Mouse (Mus musculus): ENCODE results near the gene Angptl4. TPM values are rescaled to one million over a fixed set of nuclear protein-coding genes. Genes with fewer than 3 reads are reported as not detected.

The Angptl4 gene
- polyA plus RNA-seq, 1 experiment from 2014 or later, result 13.3 TPM

GRCm38 (mm10) chr17:33816612-33817011, 35.0 kb upstream of the Angptl4 start:
- Histone ChIP-seq H3K4me2 (peak overlapping the region; percentile 82), H3K27ac (no peak overlapping the region), H3K36me3 (replicated peaks) (peaks cover 31% of the 10 kb centered on the region), H3K4me1 (peaks cover 22% of the 10 kb centered on the region), H3K27me3 (peaks cover 4% of the 10 kb centered on the region), H3K4me3 (replicated peaks) (peak overlapping the region; percentile 50; the same call in 1 of the 2 replicates), H3K9ac (no peak overlapping the region), H3K9me3 (no peaks in the 10 kb centered on the region)
- no peak for ATAC-seq (ENCODE audit: low FRiP score)
- WGBS, result 76% methylated on average over 5 of the region's 5 CpGs

GRCm38 (mm10) chr17:33815399-33815798, 33.8 kb upstream of the Angptl4 start:
- ATAC-seq (ENCODE audit: low FRiP score), result no peak
- peaks cover 31% of the 10 kb centered on the region for H3K4me1 ChIP-seq
- H3K36me3 ChIP-seq (replicated peaks), result peaks cover 19% of the 10 kb centered on the region
- no peak overlapping the region for H3K9ac ChIP-seq
- H3K4me3 ChIP-seq (replicated peaks), result no peak overlapping the region
- H3K9me3 ChIP-seq, result no peaks in the 10 kb centered on the region
- peaks cover 16% of the 10 kb centered on the region for H3K27me3 ChIP-seq
- 93% methylated on average over 5 of the region's 6 CpGs for WGBS
- H3K4me2 ChIP-seq, result no peak overlapping the region
- H3K27ac ChIP-seq, result no peak overlapping the region

- H3K4me2 ChIP-seq, result no peak overlapping the region
Measured at GRCm38 (mm10) chr17:33812990-33813389, 31.4 kb upstream of the Angptl4 start.

GRCm38 (mm10) chr17:33812475-33812874, 30.8 kb upstream of the Angptl4 start:
- Histone ChIP-seq H3K27ac (no peak overlapping the region), H3K27me3 (peaks cover 17% of the 10 kb centered on the region), H3K4me1 (peaks cover 17% of the 10 kb centered on the region), H3K36me3 (replicated peaks) (no peaks in the 10 kb centered on the region), H3K9ac (no peak overlapping the region), H3K9me3 (no peaks in the 10 kb centered on the region), H3K4me3 (replicated peaks) (no peak overlapping the region), H3K4me2 (no peak overlapping the region)
- ATAC-seq (ENCODE audit: low FRiP score), result no peak
- WGBS, result 82% methylated on average over 3 of the region's 3 CpGs

More at GRCm38 (mm10) chr17:33812990-33813389, 31.4 kb upstream of the Angptl4 start:
- ATAC-seq (ENCODE audit: low FRiP score), result no peak
- peaks cover 17% of the 10 kb centered on the region for H3K27me3 ChIP-seq
- no peak overlapping the region for H3K27ac ChIP-seq
- peaks cover 19% of the 10 kb centered on the region for H3K4me1 ChIP-seq
- WGBS, result 76% methylated on average over 4 of the region's 4 CpGs
- H3K9ac ChIP-seq, result no peak overlapping the region
- no peaks in the 10 kb centered on the region for H3K36me3 ChIP-seq (replicated peaks)
- no peak overlapping the region for H3K4me3 ChIP-seq (replicated peaks)
- no peaks in the 10 kb centered on the region for H3K9me3 ChIP-seq

GRCm38 (mm10) chr17:33811142-33811516, 29.5 kb upstream of the Angptl4 start:
- H3K9ac ChIP-seq, result 0 out of 2 replicates have a peak overlapping the region, but pooled peaks have one; percentile 48
- 24% methylated on average over 7 of the region's 7 CpGs for WGBS

GRCm38 (mm10) chr17:33810334-33811141, 28.9 kb upstream of the Angptl4 start, which contains the start of gene Kank3:
Gene Kank3, plus strand, starts transcription at chr17:33810519.
- WGBS, result under 1% methylated on average over 36 of the region's 36 CpGs
- Histone ChIP-seq H3K9me3 (no peaks in the 10 kb centered on the region), H3K4me2 (peak within 1 kb of the TSS; percentile 76), H3K4me3 (replicated peaks) (peak within 1 kb of the TSS; percentile 49), H3K27me3 (peaks cover 21% of the 10 kb centered on the region), H3K36me3 (replicated peaks) (no peaks in the 10 kb centered on the region), H3K27ac (no peak within 1 kb of the TSS), H3K9ac (peak within 1 kb of the TSS; percentile 48; the same call in 1 of the 2 replicates), H3K4me1 (peaks cover 10% of the 10 kb centered on the region)
- ATAC-seq (ENCODE audit: low FRiP score), result peak; percentile 99

More at GRCm38 (mm10) chr17:33811142-33811516, 29.5 kb upstream of the Angptl4 start:
- ATAC-seq (ENCODE audit: low FRiP score), result no peak
- peaks cover 10% of the 10 kb centered on the region for H3K4me1 ChIP-seq
- H3K4me3 ChIP-seq (replicated peaks), result peak overlapping the region; percentile 49
- H3K9me3 ChIP-seq, result no peaks in the 10 kb centered on the region
- no peaks in the 10 kb centered on the region for H3K36me3 ChIP-seq (replicated peaks)
- no peak overlapping the region for H3K27ac ChIP-seq
- H3K4me2 ChIP-seq, result peak overlapping the region; percentile 76
- H3K27me3 ChIP-seq, result peaks cover 21% of the 10 kb centered on the region

GRCm38 (mm10) chr17:33808192-33808591, 26.6 kb upstream of the Angptl4 start:
- Histone ChIP-seq H3K27me3 (peaks cover 21% of the 10 kb centered on the region), H3K36me3 (replicated peaks) (no peaks in the 10 kb centered on the region), H3K27ac (no peak overlapping the region), H3K4me3 (replicated peaks) (no peak overlapping the region), H3K4me1 (peaks cover 10% of the 10 kb centered on the region), H3K4me2 (no peak overlapping the region), H3K9ac (no peak overlapping the region), H3K9me3 (no peaks in the 10 kb centered on the region)
- no peak for ATAC-seq (ENCODE audit: low FRiP score)
- WGBS, result 46% methylated on average over 10 of the region's 10 CpGs

- Histone ChIP-seq H3K27me3 (peaks cover 20% of the 10 kb centered on the region), H3K9ac (no peak overlapping the region), H3K4me3 (replicated peaks) (no peak overlapping the region), H3K4me2 (no peak overlapping the region), H3K4me1 (peaks cover 10% of the 10 kb centered on the region), H3K9me3 (no peaks in the 10 kb centered on the region), H3K27ac (no peak overlapping the region), H3K36me3 (replicated peaks) (no peaks in the 10 kb centered on the region)
- WGBS, result 71% methylated on average over 8 of the region's 9 CpGs
- ATAC-seq (ENCODE audit: low FRiP score), result no peak
Measured at GRCm38 (mm10) chr17:33807181-33807888, 25.7 kb upstream of the Angptl4 start.

GRCm38 (mm10) chr17:33804745-33805144, 23.1 kb upstream of the Angptl4 start:
- H3K4me1 ChIP-seq, result no peaks in the 10 kb centered on the region
- H3K27me3 ChIP-seq, result peaks cover 5% of the 10 kb centered on the region; the same call in 1 of the 2 replicates
- no peaks in the 10 kb centered on the region for H3K9me3 ChIP-seq
- H3K27ac ChIP-seq, result no peak overlapping the region
- 57% methylated on average over 1 of the region's 1 CpGs for WGBS
- no peak for ATAC-seq (ENCODE audit: low FRiP score)
- H3K9ac ChIP-seq, result no peak overlapping the region
- no peak overlapping the region for H3K4me3 ChIP-seq (replicated peaks)
- no peak overlapping the region for H3K4me2 ChIP-seq
- H3K36me3 ChIP-seq (replicated peaks), result no peaks in the 10 kb centered on the region

- WGBS, result 62% methylated on average over 4 of the region's 4 CpGs
- ATAC-seq (ENCODE audit: low FRiP score), result no peak
- Histone ChIP-seq H3K27ac (no peak overlapping the region), H3K9me3 (no peaks in the 10 kb centered on the region), H3K4me3 (replicated peaks) (no peak overlapping the region), H3K36me3 (replicated peaks) (no peaks in the 10 kb centered on the region), H3K9ac (no peak overlapping the region), H3K4me1 (no peaks in the 10 kb centered on the region), H3K27me3 (peaks cover 5% of the 10 kb centered on the region; the same call in 1 of the 2 replicates), H3K4me2 (no peak overlapping the region)
Measured at GRCm38 (mm10) chr17:33804205-33804604, 22.6 kb upstream of the Angptl4 start.

GRCm38 (mm10) chr17:33802221-33802620, 20.6 kb upstream of the Angptl4 start:
- Histone ChIP-seq H3K36me3 (replicated peaks) (no peaks in the 10 kb centered on the region), H3K27ac (no peak overlapping the region), H3K27me3 (peaks cover 4% of the 10 kb centered on the region; the same call in 1 of the 2 replicates), H3K4me3 (replicated peaks) (no peak overlapping the region), H3K4me2 (no peak overlapping the region), H3K4me1 (no peaks in the 10 kb centered on the region), H3K9ac (no peak overlapping the region), H3K9me3 (no peaks in the 10 kb centered on the region)
- ATAC-seq (ENCODE audit: low FRiP score), result no peak
- 3% methylated on average over 2 of the region's 2 CpGs for WGBS

GRCm38 (mm10) chr17:33799277-33799676, 17.6 kb upstream of the Angptl4 start:
- Histone ChIP-seq H3K4me1 (no peaks in the 10 kb centered on the region), H3K27ac (no peak overlapping the region), H3K4me3 (replicated peaks) (no peak overlapping the region), H3K36me3 (replicated peaks) (no peaks in the 10 kb centered on the region), H3K9me3 (no peaks in the 10 kb centered on the region), H3K27me3 (no peaks in the 10 kb centered on the region), H3K9ac (no peak overlapping the region), H3K4me2 (no peak overlapping the region)
- no peak for ATAC-seq (ENCODE audit: low FRiP score)
- 63% methylated on average over 1 of the region's 1 CpGs for WGBS
